In genomic region chr5:113365921-113366320, GRCm38 (mm10) we compare ENCODE assay signal across 9 mouse cellular contexts. TPM values are rescaled to one million over a fixed set of nuclear protein-coding genes. Genes with fewer than 3 reads are reported as not detected.
DNase-seq lines count a peak whose midpoint lies in the region; ATAC-seq lines count a peak whose summit lies in the region.
"Had no signal": no experiment of that assay in that cellular context is flagged by ENCODE, and none has a peak within 500 bp of the region (broad histone marks: within the 10 kb centered on the region; RNA-seq: fewer than 3 reads in every experiment).

No protein-coding gene starts in this region.

- no peak overlapping the region for H3K27ac ChIP-seq in limb, embryonic 12.5 days
- H3K27ac ChIP-seq: embryonic facial prominence, embryonic 15.5 days had no signal

- no peaks in the 10 kb centered on the region for H3K36me3 ChIP-seq in limb, embryonic 12.5 days
- H3K36me3 ChIP-seq: embryonic facial prominence, embryonic 15.5 days had no signal

- H3K27me3 ChIP-seq in limb, embryonic 12.5 days = peaks cover 15% of the 10 kb centered on the region
- H3K27me3 ChIP-seq: embryonic facial prominence, embryonic 15.5 days had no signal

- H3K4me3 ChIP-seq in limb, embryonic 12.5 days (replicated peaks) = no peak overlapping the region
- H3K4me3 ChIP-seq: embryonic facial prominence, embryonic 15.5 days had no signal

- H3K4me2 ChIP-seq in limb, embryonic 12.5 days = 0 out of 2 replicates have a peak overlapping the region, but pooled peaks have one; percentile 29
- H3K4me2 ChIP-seq: embryonic facial prominence, embryonic 15.5 days had no signal

- H3K4me1 ChIP-seq in limb, embryonic 12.5 days (replicated peaks) = no peaks in the 10 kb centered on the region; the same call in 1 of the 2 replicates
- H3K4me1 ChIP-seq: embryonic facial prominence, embryonic 15.5 days had no signal

- ATAC-seq in limb, embryonic 12.5 days (ENCODE audit: insufficient number of reproducible peaks, insufficient read depth, low FRiP score, low TSS enrichment, low read depth) = no peak

- WGBS in limb, embryonic 12.5 days = 6% methylated on average over 20 of the region's 20 CpGs

- no peaks in the 10 kb centered on the region for H3K9me3 ChIP-seq in limb, embryonic 12.5 days
- H3K9me3 ChIP-seq: embryonic facial prominence, embryonic 15.5 days had no signal

- peak; percentile 55 for DNase-seq in 3134 (ENCODE audit: extremely low read depth, insufficient read length, low spot score)
- DNase-seq in WW6 (ENCODE audit: low read depth, low spot score) = peak; percentile 68
- DNase-seq in cerebellum, postnatal 36 days = peak; percentile 84 to 95
- peak; percentile 65 for DNase-seq in gastrocnemius, adult 18-20 months (ENCODE audit: low spot score)
- DNase-seq in kidney, adult 9 months = peak; percentile 74
- peak; percentile 31 to 32 for DNase-seq in natural killer cell, adult 2 months (ENCODE audit: low spot score in 2 of 2)
- DNase-seq in telencephalon, adult 2 months (ENCODE audit: low read depth, low spot score) = peak; percentile 60

- H3K9ac ChIP-seq in limb, embryonic 12.5 days (replicated peaks) = no peak overlapping the region
- H3K9ac ChIP-seq: embryonic facial prominence, embryonic 15.5 days had no signal

RNA-seq across cellular contexts. Expression of gene Aym1, which starts 8.8 kb away (rescaled TPM):
- total RNA-seq in gastrocnemius, adult 18-20 months (2021) = not detected
- polyA plus RNA-seq in limb, embryonic 12.5 days (2016; fragmentation: Nextera tagmentation; extraction: Ambion mirVana) = not detected in 2 replicates
- polyA plus RNA-seq: embryonic facial prominence, embryonic 15.5 days had no signal

RNA-seq across cellular contexts. Expression of gene Sgsm1, which starts 55.3 kb away (rescaled TPM):
- total RNA-seq in gastrocnemius, adult 18-20 months (2021) = under 1 TPM; 0.38 to 0.39 TPM
- 6.6 and 7.0 TPM in 2 replicates for polyA plus RNA-seq in limb, embryonic 12.5 days (2016; fragmentation: Nextera tagmentation; extraction: Ambion mirVana)

Comparison
In these comparisons a context has a peak if more than half of its experiments do, and no peak if none do; other contexts are left out.
1. DNase-seq: peak in every context shown above with its lines; median percentile 90 in cerebellum, postnatal 36 days; 74 in kidney, adult 9 months; 68 in WW6; 65 in gastrocnemius, adult 18-20 months; 60 in telencephalon, adult 2 months; 55 in 3134; 32 in natural killer cell, adult 2 months.